Mouse (Mus musculus): ENCODE results near the gene Zfp128. TPM values are rescaled to one million over a fixed set of nuclear protein-coding genes. Genes with fewer than 3 reads are reported as not detected.
"Not testable (repeated sequence)": the region's sequence is repeated elsewhere in the genome, so short reads cannot be mapped to it uniquely, and the experiment has no call there.

The Zfp128 gene
- polyA plus RNA-seq (2016; fragmentation: Nextera tagmentation; extraction: Ambion mirVana): 5.5 and 5.7 TPM in 2 replicates

DNA sequence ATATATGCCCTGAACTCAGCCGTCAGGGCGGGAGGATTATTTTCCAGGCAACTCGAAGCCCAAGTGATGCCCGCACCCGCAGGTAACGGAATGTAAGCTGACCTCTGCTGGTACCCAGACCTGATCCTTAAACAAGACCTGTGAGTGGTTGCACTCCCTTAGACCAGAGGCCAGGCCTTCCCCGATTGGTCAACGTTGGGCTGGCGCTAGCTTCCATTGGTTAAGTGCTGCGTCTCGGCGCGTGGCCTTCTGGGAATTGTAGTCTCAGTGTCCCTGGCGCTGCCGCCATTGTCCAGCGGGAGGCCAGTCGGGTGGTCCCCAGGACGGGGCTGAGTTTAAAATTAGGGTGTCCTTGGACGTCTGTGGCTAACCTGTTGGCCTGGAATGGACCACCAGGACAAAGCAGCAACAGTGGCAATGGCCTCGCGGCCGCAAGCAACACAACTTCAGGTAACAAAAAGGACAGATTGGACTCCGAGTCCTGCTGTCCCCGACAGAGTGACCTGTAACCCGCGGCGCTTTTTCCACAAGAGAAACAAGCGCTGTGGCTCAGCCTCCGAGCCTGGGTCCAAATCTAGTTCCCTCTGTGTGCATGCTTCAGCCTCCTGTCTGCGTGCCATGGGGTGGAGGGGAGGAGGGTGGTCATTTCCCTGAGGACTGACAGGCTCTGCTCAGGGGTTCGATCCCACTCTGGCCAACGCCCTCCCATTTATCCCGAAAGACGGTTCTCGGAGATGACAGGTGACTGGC is at the start of gene Zfp128:
Gene Zfp128 (plus strand): TSS at position 267 of the 750 bp plus-strand sequence.
- WGBS: 2% methylated on average over 35 of the region's 35 CpGs
- H3K27ac ChIP-seq (replicated peaks): peak within 1 kb of the TSS; percentile 92
- no peaks in the 10 kb centered on the region for H3K9me3 ChIP-seq (replicated peaks)
- no peaks in the 10 kb centered on the region for H3K27me3 ChIP-seq (ENCODE audit: low read depth, poor library complexity, severe bottlenecking)
- peak within 1 kb of the TSS; percentile 83 for H3K4me3 ChIP-seq
- H3K4me1 ChIP-seq: peaks cover 14% of the 10 kb centered on the region
- H3K36me3 ChIP-seq: peaks cover 23% of the 10 kb centered on the region
- DNase-seq (ENCODE audit: low spot score): peak; percentile 95

- H3K27ac ChIP-seq (replicated peaks): peak within 1 kb of the TSS; percentile 90
Measured at GRCm38 (mm10) chr7:12834162-12835120, 46.5 kb upstream of the Zfp128 start, which contains the start of gene Zfp110. Gene Zfp110, plus strand, starts transcription at chr7:12834761.

GRCm38 (mm10) chr7:12835193-12835671 is 45.7 kb upstream of the Zfp128 start:
- H3K4me1 ChIP-seq: 0 out of 2 replicates have a peak, but pooled peaks cover 4% of the 10 kb centered on the region
- DNase-seq (ENCODE audit: low spot score): no peak
- H3K27ac ChIP-seq (replicated peaks): peak overlapping the region; percentile 90
- WGBS: 45% methylated on average over 13 of the region's 13 CpGs
- H3K36me3 ChIP-seq: peaks cover 44% of the 10 kb centered on the region
- H3K4me3 ChIP-seq: peak overlapping the region; percentile 64
- peaks cover 59% of the 10 kb centered on the region for H3K9me3 ChIP-seq (replicated peaks)
- no peaks in the 10 kb centered on the region for H3K27me3 ChIP-seq (ENCODE audit: low read depth, poor library complexity, severe bottlenecking)

More at GRCm38 (mm10) chr7:12834162-12835120, 46.5 kb upstream of the Zfp128 start, which contains the start of gene Zfp110:
- 4% methylated on average over 47 of the region's 47 CpGs for WGBS
- peak; percentile 88 for DNase-seq (ENCODE audit: low spot score)
- H3K4me1 ChIP-seq: 0 out of 2 replicates have a peak, but pooled peaks cover 4% of the 10 kb centered on the region
- no peaks in the 10 kb centered on the region for H3K27me3 ChIP-seq (ENCODE audit: low read depth, poor library complexity, severe bottlenecking)
- H3K4me3 ChIP-seq: peak within 1 kb of the TSS; percentile 64
- H3K36me3 ChIP-seq: peaks cover 36% of the 10 kb centered on the region
- H3K9me3 ChIP-seq (replicated peaks): peaks cover 59% of the 10 kb centered on the region

DNA sequence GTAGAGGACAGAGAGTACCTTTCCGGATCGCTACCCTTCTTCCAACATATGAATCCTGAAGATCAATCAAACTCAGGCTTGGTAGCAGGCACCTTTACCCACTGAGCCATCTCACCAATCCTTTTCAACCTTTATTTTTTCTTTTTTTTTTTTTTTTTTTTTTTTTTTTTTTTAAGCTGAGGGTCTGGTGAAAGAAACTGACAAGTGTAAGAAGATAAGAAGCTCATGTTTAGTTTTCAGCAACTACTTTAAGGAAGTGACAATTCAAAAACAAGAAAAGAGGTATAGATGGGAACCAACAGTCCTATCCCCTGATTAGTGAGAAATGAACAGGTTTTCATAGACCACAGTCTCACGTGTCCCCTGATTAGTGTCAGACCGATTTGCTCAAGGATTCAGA is 45.2 kb upstream of the Zfp128 start:
- H3K27ac ChIP-seq (replicated peaks): no peak overlapping the region
- H3K36me3 ChIP-seq: peaks cover 50% of the 10 kb centered on the region
- DNase-seq (ENCODE audit: low spot score): no peak
- H3K4me1 ChIP-seq: 0 out of 2 replicates have a peak, but pooled peaks cover 4% of the 10 kb centered on the region
- peak overlapping the region; percentile 64 for H3K4me3 ChIP-seq
- H3K27me3 ChIP-seq (ENCODE audit: low read depth, poor library complexity, severe bottlenecking): no peaks in the 10 kb centered on the region
- 93% methylated on average over 4 of the region's 4 CpGs for WGBS
- peaks cover 65% of the 10 kb centered on the region for H3K9me3 ChIP-seq (replicated peaks)

GRCm38 (mm10) chr7:12874301-12874700 is 6.7 kb upstream of the Zfp128 start:
- no peak overlapping the region for H3K4me3 ChIP-seq
- H3K9me3 ChIP-seq (replicated peaks): peaks cover 3% of the 10 kb centered on the region
- WGBS: 32% methylated on average over 3 of the region's 3 CpGs
- DNase-seq (ENCODE audit: low spot score): no peak
- no peak overlapping the region for H3K27ac ChIP-seq (replicated peaks)
- H3K36me3 ChIP-seq: no peaks in the 10 kb centered on the region
- no peaks in the 10 kb centered on the region for H3K27me3 ChIP-seq (ENCODE audit: low read depth, poor library complexity, severe bottlenecking)
- H3K4me1 ChIP-seq: no peaks in the 10 kb centered on the region

DNA sequence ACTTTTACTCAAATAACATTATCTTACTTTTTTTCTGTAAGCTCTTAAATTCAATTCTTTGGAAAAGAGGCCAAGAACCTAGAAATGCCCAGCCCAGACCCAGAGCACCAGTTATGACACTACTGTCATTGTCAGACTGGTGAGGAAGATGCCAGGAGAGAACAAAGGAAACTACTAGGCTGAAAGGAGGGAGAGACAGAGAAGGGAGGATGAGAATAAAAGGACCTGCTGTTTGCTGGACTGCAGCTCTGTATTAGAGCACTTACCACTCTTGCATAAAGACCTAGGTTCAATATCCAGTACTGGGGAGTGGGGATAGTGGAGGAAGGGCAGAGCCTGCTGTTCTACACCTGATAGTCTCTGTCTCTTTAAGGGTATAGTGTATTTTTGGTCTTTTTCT is 941 bp upstream of the Zfp128 start:
- DNase-seq (ENCODE audit: low spot score): no peak
- Histone ChIP-seq H3K4me1 (peaks cover 14% of the 10 kb centered on the region), H3K27ac (replicated peaks) (no peak overlapping the region), H3K4me3 (0 out of 2 replicates have a peak overlapping the region, but pooled peaks have one; percentile 83), H3K27me3 (ENCODE audit: low read depth, poor library complexity, severe bottlenecking) (no peaks in the 10 kb centered on the region), H3K9me3 (replicated peaks) (no peaks in the 10 kb centered on the region), H3K36me3 (peaks cover 13% of the 10 kb centered on the region)

DNA sequence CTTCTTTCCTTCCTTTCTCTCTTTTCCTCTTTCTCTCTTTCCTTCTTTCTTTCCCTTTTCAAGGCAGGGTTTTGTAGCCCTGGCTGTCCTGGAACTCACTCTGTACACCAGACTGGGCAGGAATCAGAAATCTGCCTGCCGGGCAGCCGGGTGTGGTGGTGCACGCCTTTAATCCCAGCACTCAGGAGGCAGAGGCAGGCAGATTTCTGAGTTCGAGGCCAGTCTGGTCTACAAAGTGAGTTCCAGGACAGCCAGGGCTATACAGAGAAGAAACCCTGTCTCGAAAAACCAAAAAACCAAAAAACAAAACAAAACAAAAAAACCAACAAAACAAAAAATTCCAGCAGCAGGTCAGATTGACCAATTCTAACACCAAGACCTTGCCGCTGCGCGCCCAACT is 480 bp upstream of the Zfp128 start:
- WGBS: 47% methylated on average over 8 of the region's 8 CpGs
- H3K4me1 ChIP-seq: peaks cover 14% of the 10 kb centered on the region
- H3K27ac ChIP-seq (replicated peaks): peak overlapping the region; percentile 92
- DNase-seq (ENCODE audit: low spot score); H3K9me3 ChIP-seq (replicated peaks); H3K27me3 ChIP-seq (ENCODE audit: low read depth, poor library complexity, severe bottlenecking): not testable (repeated sequence)
- peaks cover 17% of the 10 kb centered on the region for H3K36me3 ChIP-seq
- peak overlapping the region; percentile 83 for H3K4me3 ChIP-seq

DNA sequence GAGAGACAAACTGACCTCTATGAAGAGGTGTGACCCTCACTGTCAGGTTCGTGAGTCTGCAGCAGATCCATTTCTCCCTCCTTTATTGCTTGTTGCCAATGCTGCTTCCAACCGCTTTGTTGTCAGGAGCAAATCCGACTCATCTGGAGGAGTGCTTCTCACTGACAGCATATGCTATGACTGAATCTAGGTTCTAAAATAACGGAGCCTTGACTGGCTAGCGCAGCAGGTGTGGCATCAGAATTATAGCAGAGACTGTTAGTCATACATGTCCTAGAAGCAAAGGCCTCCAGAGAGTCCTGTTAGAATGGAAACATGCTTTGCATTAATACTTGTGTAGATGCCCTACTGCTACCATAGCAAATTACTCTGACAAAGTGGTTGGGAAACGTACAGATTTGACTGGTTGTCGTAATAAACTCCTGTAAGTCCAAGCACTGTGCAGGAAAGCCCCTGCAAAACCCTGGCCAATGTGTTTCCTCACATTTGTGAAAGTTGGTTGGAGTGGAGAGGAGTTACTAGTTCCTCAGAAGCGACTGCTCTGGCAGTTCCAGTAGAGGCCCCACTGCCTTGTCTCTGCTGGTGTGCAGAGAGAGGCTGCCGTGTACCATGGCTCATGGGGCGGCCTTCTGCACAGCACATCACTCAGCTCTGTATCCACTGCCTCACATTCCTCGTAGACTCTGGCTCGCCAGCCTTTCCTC is 5.7 kb downstream of the Zfp128 start:
- WGBS: 91% methylated on average over 12 of the region's 12 CpGs
- Histone ChIP-seq H3K4me1 (peaks cover 9% of the 10 kb centered on the region), H3K9me3 (replicated peaks) (no peaks in the 10 kb centered on the region), H3K27ac (replicated peaks) (no peak overlapping the region), H3K4me3 (no peak overlapping the region), H3K36me3 (peaks cover 77% of the 10 kb centered on the region), H3K27me3 (ENCODE audit: low read depth, poor library complexity, severe bottlenecking) (no peaks in the 10 kb centered on the region)
- DNase-seq (ENCODE audit: low spot score): no peak

GRCm38 (mm10) chr7:12887585-12887984 is 6.6 kb downstream of the Zfp128 start:
- no peak for DNase-seq (ENCODE audit: low spot score)
- H3K36me3 ChIP-seq: peaks cover 86% of the 10 kb centered on the region
- H3K4me1 ChIP-seq: peaks cover under 1% of the 10 kb centered on the region; the same call in 1 of the 2 replicates
- H3K9me3 ChIP-seq (replicated peaks): no peaks in the 10 kb centered on the region
- H3K27ac ChIP-seq (replicated peaks): no peak overlapping the region
- 94% methylated on average over 5 of the region's 5 CpGs for WGBS
- H3K4me3 ChIP-seq: no peak overlapping the region
- H3K27me3 ChIP-seq (ENCODE audit: low read depth, poor library complexity, severe bottlenecking): no peaks in the 10 kb centered on the region

GRCm38 (mm10) chr7:12890928-12891327 is 10.0 kb downstream of the Zfp128 start:
- WGBS: 92% methylated on average over 14 of the region's 14 CpGs
- Histone ChIP-seq H3K27ac (replicated peaks) (no peak overlapping the region), H3K27me3 (ENCODE audit: low read depth, poor library complexity, severe bottlenecking) (no peaks in the 10 kb centered on the region), H3K36me3 (peaks cover 64% of the 10 kb centered on the region), H3K9me3 (replicated peaks) (no peaks in the 10 kb centered on the region), H3K4me1 (no peaks in the 10 kb centered on the region), H3K4me3 (no peak overlapping the region)
- DNase-seq (ENCODE audit: low spot score): no peak

- Histone ChIP-seq H3K36me3 (peaks cover 60% of the 10 kb centered on the region), H3K4me1 (no peaks in the 10 kb centered on the region), H3K4me3 (no peak overlapping the region), H3K9me3 (replicated peaks) (no peaks in the 10 kb centered on the region), H3K27me3 (ENCODE audit: low read depth, poor library complexity, severe bottlenecking) (no peaks in the 10 kb centered on the region), H3K27ac (replicated peaks) (no peak overlapping the region)
- WGBS: 80% methylated on average over 1 of the region's 1 CpGs
- no peak for DNase-seq (ENCODE audit: low spot score)
Measured at GRCm38 (mm10) chr7:12891334-12891733, 10.4 kb downstream of the Zfp128 start.

Data from midbrain, embryonic 10.5 days (tissue).